Mouse (Mus musculus): ENCODE results near the gene Cryge.
A peak's percentile ranks its signal among the peaks of the same experiment; 100 is the strongest.
"Not testable (repeated sequence)": the region's sequence is repeated elsewhere in the genome, so short reads cannot be mapped to it uniquely, and the experiment has no call there.

Gene Cryge

GRCm38 (mm10) chr1:65050952-65051351, at the start of gene Cryge:
Cryge (minus strand) TSS chr1:65051149.
- not testable (repeated sequence) for DNase-seq

- DNase-seq, result no peak
Measured at GRCm38 (mm10) chr1:65096953-65097352, 46.0 kb upstream of the Cryge start.

- DNase-seq, result no peak
Measured at GRCm38 (mm10) chr1:65091566-65091965, 40.6 kb upstream of the Cryge start.

- peak; percentile 45 for DNase-seq
Measured at GRCm38 (mm10) chr1:65090370-65090769, 39.4 kb upstream of the Cryge start.

GRCm38 (mm10) chr1:65088567-65089356, 37.8 kb upstream of the Cryge start:
- no peak for DNase-seq

GRCm38 (mm10) chr1:65082188-65082587, 31.2 kb upstream of the Cryge start, which contains the start of gene Crygb:
Crygb (minus strand) TSS chr1:65082288.
- no peak for DNase-seq

GRCm38 (mm10) chr1:65075607-65076006, 24.7 kb upstream of the Cryge start:
- DNase-seq, result no peak

GRCm38 (mm10) chr1:65073589-65073988, 22.6 kb upstream of the Cryge start, which contains the start of gene Crygc:
Crygc (minus strand) TSS chr1:65073689.
- no peak for DNase-seq

GRCm38 (mm10) chr1:65067842-65068241, 16.9 kb upstream of the Cryge start:
- no peak for DNase-seq

- DNase-seq, result no peak
Measured at GRCm38 (mm10) chr1:65064201-65064600, 13.3 kb upstream of the Cryge start.

- DNase-seq, result no peak
Measured at GRCm38 (mm10) chr1:65063352-65063751, 12.4 kb upstream of the Cryge start, which contains the start of gene Crygd. Crygd (minus strand) TSS chr1:65063452.

- DNase-seq, result no peak
Measured at GRCm38 (mm10) chr1:65052140-65052539, 1.2 kb upstream of the Cryge start.

- no peak for DNase-seq
Measured at GRCm38 (mm10) chr1:65051696-65052095, 747 bp upstream of the Cryge start.

GRCm38 (mm10) chr1:65048781-65049180, 2.2 kb downstream of the Cryge start:
- peak; percentile 7 for DNase-seq

- DNase-seq, result peak; percentile 30
Measured at GRCm38 (mm10) chr1:65046401-65047109, 4.4 kb downstream of the Cryge start.

GRCm38 (mm10) chr1:65043433-65043832, 7.5 kb downstream of the Cryge start:
- DNase-seq, result no peak

GRCm38 (mm10) chr1:65041837-65042236, 9.1 kb downstream of the Cryge start:
- no peak for DNase-seq

GRCm38 (mm10) chr1:65040806-65041205, 10.1 kb downstream of the Cryge start:
- DNase-seq, result no peak

GRCm38 (mm10) chr1:65039679-65040078, 11.3 kb downstream of the Cryge start:
- DNase-seq, result no peak

GRCm38 (mm10) chr1:65037542-65037941, 13.4 kb downstream of the Cryge start:
- no peak for DNase-seq

GRCm38 (mm10) chr1:65035513-65035912, 15.4 kb downstream of the Cryge start:
- no peak for DNase-seq

GRCm38 (mm10) chr1:65032641-65033040, 18.3 kb downstream of the Cryge start, which contains the start of gene Akr1cl:
Akr1cl (minus strand) TSS chr1:65032759.
- no peak for DNase-seq

GRCm38 (mm10) chr1:65028206-65028605, 22.7 kb downstream of the Cryge start:
- DNase-seq, result no peak

GRCm38 (mm10) chr1:65012726-65013125, 38.2 kb downstream of the Cryge start:
- DNase-seq, result no peak

Data from lung, postnatal 14 days (tissue).